Mouse (Mus musculus) limb, embryonic 15.5 days (tissue): ENCODE data around the gene Tnrc6a. TPM values are rescaled to one million over a fixed set of nuclear protein-coding genes. Genes with fewer than 3 reads are reported as not detected.

Experiments used
- ATAC-seq: fragments of 200-750 bp; cut with Nextera tagmentation; 2 replicates; pipeline ENCODE4 v1.8.0; 2017; ENCODE audit warnings: low read depth, moderate TSS enrichment; ENCODE audit not compliant: insufficient number of reproducible peaks, low FRiP score, low TSS enrichment
- H3K27ac ChIP-seq: fragments of 300-500 bp; sonication (generic); 2 replicates; pipeline ENCODE4 v1.5.1; 2015; ENCODE audit warnings: moderate library complexity, mild to moderate bottlenecking, inconsistent platforms
- H3K27me3 ChIP-seq: fragments of 300-500 bp; sonication (generic); 2 replicates; pipeline ENCODE4 v1.6.1; 2015; ENCODE audit warnings: inconsistent platforms
- H3K36me3 ChIP-seq: fragments of 300-500 bp; sonication (generic); 2 replicates; pipeline ENCODE4 v1.6.1; 2015; ENCODE audit warnings: inconsistent platforms
- H3K4me1 ChIP-seq: fragments of 300-500 bp; sonication (generic); 2 replicates; pipeline ENCODE4 v1.6.1; 2015; ENCODE audit warnings: inconsistent platforms
- H3K4me2 ChIP-seq: fragments of 300-500 bp; sonication (generic); 2 replicates; pipeline ENCODE4 v1.6.1; 2015; ENCODE audit warnings: mild to moderate bottlenecking, inconsistent platforms
- H3K4me3 ChIP-seq: fragments of 300-500 bp; sonication (generic); 2 replicates; pipeline ENCODE4 v1.5.1; 2015; ENCODE audit warnings: mild to moderate bottlenecking, inconsistent platforms
- H3K9ac ChIP-seq: fragments of 300-500 bp; sonication (generic); 2 replicates; pipeline ENCODE4 v1.6.1; 2015; ENCODE audit warnings: inconsistent platforms
- H3K9me3 ChIP-seq: fragments of 300-500 bp; sonication (generic); 2 replicates; pipeline ENCODE4 v1.6.1; 2016; ENCODE audit warnings: inconsistent platforms
- WGBS: fragments of 180-500 bp; shearing (Covaris S2); methylation state at CpG from one replicate; pipeline ENCODE4 v1.1.7; 2015; 5-methylcytosine and 5-hydroxymethylcytosine counted together
- polyA plus RNA-seq: library from polyadenylated mRNA; unstranded; fragments of >200 nt; fragmentation: Nextera tagmentation; extraction: Ambion mirVana; gene quantifications from 2 replicates; pipeline ENCODE4 v1.2.1, GENCODE M21; 2015

Gene Tnrc6a
- polyA plus RNA-seq, 1 experiment from 2014 or later, result 43.5 TPM

DNA sequence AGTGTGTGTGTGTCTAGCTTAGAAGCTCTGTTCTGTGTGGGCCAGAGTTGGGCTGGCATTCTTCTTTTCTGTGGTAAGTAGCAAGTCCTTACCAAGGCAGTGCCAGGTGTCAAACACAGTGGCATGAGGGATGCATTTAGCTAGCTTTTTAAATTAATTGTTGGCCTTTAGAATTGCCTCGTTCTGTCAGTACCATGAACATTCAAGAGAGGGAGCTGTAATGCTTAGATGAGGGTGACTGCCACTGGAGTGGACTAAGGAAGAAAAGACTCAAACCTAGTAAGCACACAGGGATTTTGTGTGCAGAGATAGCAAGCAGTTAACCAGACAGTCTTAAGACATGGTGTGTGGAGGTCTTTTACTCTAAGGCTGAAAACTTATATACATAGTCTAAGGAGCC, 3.6 kb downstream of the Tnrc6a start:
- WGBS, result 79% methylated on average over 1 of the region's 1 CpGs
- H3K4me1 ChIP-seq, result peaks cover 9% of the 10 kb centered on the region; the same call in 1 of the 2 replicates
- H3K27ac ChIP-seq, result no peak overlapping the region
- peaks cover 7% of the 10 kb centered on the region; the same call in 1 of the 2 replicates for H3K36me3 ChIP-seq
- no peak overlapping the region for H3K4me3 ChIP-seq
- H3K4me2 ChIP-seq, result no peak overlapping the region
- ATAC-seq, result no peak
- no peaks in the 10 kb centered on the region for H3K27me3 ChIP-seq
- no peaks in the 10 kb centered on the region for H3K9me3 ChIP-seq
- H3K9ac ChIP-seq, result no peak overlapping the region

DNA sequence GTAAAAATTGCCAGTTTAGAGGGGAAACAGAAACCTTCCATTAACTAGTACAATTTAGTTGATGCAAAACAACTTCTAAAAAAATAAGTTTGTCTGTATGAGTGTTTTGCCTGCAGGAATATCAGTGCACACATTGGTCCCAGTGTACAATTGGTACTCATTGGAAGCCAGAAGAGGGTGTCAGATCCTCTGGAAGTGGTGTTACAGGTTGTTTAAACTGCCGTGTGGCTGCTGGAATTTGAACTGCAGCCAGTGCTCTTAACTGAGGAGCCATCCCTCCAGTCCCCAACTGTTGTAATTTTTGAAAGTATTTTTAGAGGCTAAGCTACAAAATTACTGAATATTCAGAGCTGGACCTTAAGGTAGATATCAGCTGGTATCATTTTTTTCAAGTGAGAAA, 4.3 kb downstream of the Tnrc6a start:
- WGBS, result 8% methylated on average over 1 of the region's 1 CpGs

DNA sequence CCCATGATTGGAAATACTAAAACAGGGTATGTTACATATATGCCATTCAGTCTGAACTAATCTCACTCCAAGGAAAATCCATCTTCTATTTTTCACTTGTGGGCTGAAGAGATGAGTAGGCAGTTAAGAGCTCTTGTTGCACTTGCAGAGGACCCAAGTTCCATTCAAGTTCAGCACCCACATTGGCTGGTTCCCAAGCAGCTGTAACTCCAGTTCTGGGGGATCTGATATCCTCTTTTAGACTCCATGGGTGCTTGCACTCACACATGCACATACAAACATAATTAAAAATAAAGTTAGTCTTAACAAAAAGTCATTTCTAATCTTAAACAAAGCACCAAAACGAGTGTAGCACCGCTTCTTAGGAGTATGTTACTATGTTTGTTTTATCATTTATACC, 5.4 kb downstream of the Tnrc6a start:
- Histone ChIP-seq H3K4me2 (no peak overlapping the region), H3K4me3 (no peak overlapping the region), H3K9ac (no peak overlapping the region), H3K27ac (no peak overlapping the region), H3K27me3 (no peaks in the 10 kb centered on the region), H3K4me1 (0 out of 2 replicates have a peak, but pooled peaks cover 8% of the 10 kb centered on the region), H3K36me3 (peaks cover 7% of the 10 kb centered on the region; the same call in 1 of the 2 replicates), H3K9me3 (no peaks in the 10 kb centered on the region)
- WGBS, result 79% methylated on average over 2 of the region's 2 CpGs
- ATAC-seq, result no peak

More for the DNA sequence above, 4.3 kb downstream of the Tnrc6a start:
- H3K9ac ChIP-seq, result no peak overlapping the region
- H3K27ac ChIP-seq, result no peak overlapping the region
- H3K4me3 ChIP-seq, result no peak overlapping the region
- H3K27me3 ChIP-seq, result no peaks in the 10 kb centered on the region
- H3K36me3 ChIP-seq, result peaks cover 7% of the 10 kb centered on the region; the same call in 1 of the 2 replicates
- no peak for ATAC-seq
- H3K4me2 ChIP-seq, result no peak overlapping the region
- peaks cover 11% of the 10 kb centered on the region; the same call in 1 of the 2 replicates for H3K4me1 ChIP-seq
- H3K9me3 ChIP-seq, result no peaks in the 10 kb centered on the region

DNA sequence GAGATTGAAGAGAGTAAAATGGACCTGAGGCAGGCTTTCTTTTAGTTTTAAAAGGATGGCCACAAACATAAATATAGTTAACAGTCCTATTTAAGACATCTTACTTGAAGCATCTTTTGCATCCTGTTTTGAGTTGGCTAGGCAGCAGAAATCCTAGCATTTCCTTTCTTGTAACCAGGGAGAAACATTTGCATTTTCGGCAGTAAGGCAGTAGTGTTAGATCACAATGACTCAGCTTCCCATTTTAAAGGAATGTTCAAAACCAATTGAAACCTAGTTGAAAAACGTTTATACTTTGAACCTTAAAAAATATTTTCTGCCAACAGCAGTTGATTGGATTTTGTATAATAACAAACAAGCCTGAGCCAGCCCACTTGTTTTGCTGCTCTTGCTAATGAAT, 6.5 kb downstream of the Tnrc6a start:
- Histone ChIP-seq H3K4me1 (peaks cover 7% of the 10 kb centered on the region; the same call in 1 of the 2 replicates), H3K27ac (no peak overlapping the region), H3K9ac (no peak overlapping the region), H3K36me3 (peaks cover 7% of the 10 kb centered on the region; the same call in 1 of the 2 replicates), H3K9me3 (no peaks in the 10 kb centered on the region), H3K27me3 (no peaks in the 10 kb centered on the region), H3K4me2 (no peak overlapping the region), H3K4me3 (no peak overlapping the region)
- no peak for ATAC-seq
- WGBS, result 41% methylated on average over 2 of the region's 2 CpGs

GRCm38 (mm10) chr7:123132401-123132800, 8.7 kb downstream of the Tnrc6a start:
- Histone ChIP-seq H3K4me2 (no peak overlapping the region), H3K4me3 (no peak overlapping the region), H3K9ac (no peak overlapping the region), H3K27me3 (no peaks in the 10 kb centered on the region), H3K27ac (no peak overlapping the region), H3K9me3 (no peaks in the 10 kb centered on the region), H3K36me3 (peaks cover 14% of the 10 kb centered on the region; the same call in 1 of the 2 replicates), H3K4me1 (peaks cover 14% of the 10 kb centered on the region; the same call in 1 of the 2 replicates)
- 80% methylated on average over 2 of the region's 2 CpGs for WGBS
- ATAC-seq, result no peak

- H3K36me3 ChIP-seq, result peaks cover 22% of the 10 kb centered on the region
These were observed 11.2 kb downstream of the Tnrc6a start for GRCm38 (mm10) chr7:123134876-123135275.

GRCm38 (mm10) chr7:123135655-123136054, 12.0 kb downstream of the Tnrc6a start:
- no peak overlapping the region for H3K4me3 ChIP-seq
- peaks cover 14% of the 10 kb centered on the region; the same call in 1 of the 2 replicates for H3K4me1 ChIP-seq
- H3K9me3 ChIP-seq, result no peaks in the 10 kb centered on the region
- 89% methylated on average over 3 of the region's 3 CpGs for WGBS
- no peak overlapping the region for H3K27ac ChIP-seq
- H3K4me2 ChIP-seq, result no peak overlapping the region
- H3K27me3 ChIP-seq, result no peaks in the 10 kb centered on the region
- peaks cover 25% of the 10 kb centered on the region for H3K36me3 ChIP-seq
- H3K9ac ChIP-seq, result no peak overlapping the region
- no peak for ATAC-seq

More at GRCm38 (mm10) chr7:123134876-123135275, 11.2 kb downstream of the Tnrc6a start:
- H3K27ac ChIP-seq, result no peak overlapping the region
- H3K4me3 ChIP-seq, result no peak overlapping the region
- 22% methylated on average over 2 of the region's 2 CpGs for WGBS
- ATAC-seq, result no peak
- no peaks in the 10 kb centered on the region for H3K27me3 ChIP-seq
- H3K4me1 ChIP-seq, result peaks cover 14% of the 10 kb centered on the region; the same call in 1 of the 2 replicates
- no peaks in the 10 kb centered on the region for H3K9me3 ChIP-seq
- H3K4me2 ChIP-seq, result no peak overlapping the region
- no peak overlapping the region for H3K9ac ChIP-seq

GRCm38 (mm10) chr7:123138001-123138400, 14.3 kb downstream of the Tnrc6a start:
- no peak for ATAC-seq
- Histone ChIP-seq H3K4me3 (no peak overlapping the region), H3K4me1 (peaks cover 8% of the 10 kb centered on the region; the same call in 1 of the 2 replicates), H3K4me2 (no peak overlapping the region), H3K27me3 (no peaks in the 10 kb centered on the region), H3K27ac (no peak overlapping the region), H3K36me3 (peaks cover 21% of the 10 kb centered on the region), H3K9me3 (no peaks in the 10 kb centered on the region), H3K9ac (no peak overlapping the region)
- WGBS, result 87% methylated on average over 4 of the region's 4 CpGs

DNA sequence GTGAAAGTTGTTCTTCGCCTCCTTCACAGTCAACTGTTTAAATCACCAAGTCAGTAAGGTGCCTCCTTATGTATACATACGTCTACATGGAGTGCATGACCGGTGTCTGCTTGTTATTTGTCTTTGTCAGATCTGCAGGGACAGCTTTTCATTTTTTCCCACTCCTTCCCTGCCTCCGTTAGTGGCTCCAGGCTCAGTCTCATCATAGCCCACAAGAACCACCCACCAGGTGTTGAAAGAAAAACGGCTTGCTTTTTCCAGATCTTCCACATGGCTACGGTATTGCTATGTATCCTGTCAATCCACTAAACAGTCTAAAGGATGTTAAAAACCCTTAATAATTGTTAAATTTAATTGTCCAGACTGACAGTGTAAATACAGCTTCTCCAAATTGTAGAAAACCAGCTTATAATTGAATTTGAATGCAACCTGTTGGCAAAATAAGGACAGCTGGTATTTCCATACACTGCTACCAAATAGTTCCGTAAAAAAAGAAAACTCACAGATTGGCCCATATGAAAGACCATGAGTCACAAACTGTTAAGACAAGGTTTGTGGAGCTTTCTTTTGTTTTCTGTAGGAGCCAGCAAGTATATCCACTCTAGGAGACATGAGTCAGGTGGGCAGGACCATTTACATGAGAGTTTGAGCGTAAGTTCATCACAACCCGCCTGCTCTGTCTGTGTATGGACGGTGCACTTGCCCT, 22.6 kb downstream of the Tnrc6a start:
- H3K27ac ChIP-seq, result no peak overlapping the region
- no peaks in the 10 kb centered on the region for H3K9me3 ChIP-seq
- no peak overlapping the region for H3K9ac ChIP-seq
- no peaks in the 10 kb centered on the region for H3K4me1 ChIP-seq
- no peaks in the 10 kb centered on the region for H3K27me3 ChIP-seq
- no peak for ATAC-seq
- 78% methylated on average over 10 of the region's 10 CpGs for WGBS
- H3K4me3 ChIP-seq, result no peak overlapping the region
- peaks cover 23% of the 10 kb centered on the region for H3K36me3 ChIP-seq
- H3K4me2 ChIP-seq, result no peak overlapping the region

- Histone ChIP-seq H3K27me3 (no peaks in the 10 kb centered on the region), H3K9ac (no peak overlapping the region), H3K4me1 (no peaks in the 10 kb centered on the region), H3K4me3 (no peak overlapping the region), H3K36me3 (peaks cover 28% of the 10 kb centered on the region), H3K27ac (no peak overlapping the region), H3K9me3 (no peaks in the 10 kb centered on the region), H3K4me2 (no peak overlapping the region)
- no peak for ATAC-seq
- 94% methylated on average over 2 of the region's 2 CpGs for WGBS
These were observed 24.1 kb downstream of the Tnrc6a start for GRCm38 (mm10) chr7:123147787-123148186.

DNA sequence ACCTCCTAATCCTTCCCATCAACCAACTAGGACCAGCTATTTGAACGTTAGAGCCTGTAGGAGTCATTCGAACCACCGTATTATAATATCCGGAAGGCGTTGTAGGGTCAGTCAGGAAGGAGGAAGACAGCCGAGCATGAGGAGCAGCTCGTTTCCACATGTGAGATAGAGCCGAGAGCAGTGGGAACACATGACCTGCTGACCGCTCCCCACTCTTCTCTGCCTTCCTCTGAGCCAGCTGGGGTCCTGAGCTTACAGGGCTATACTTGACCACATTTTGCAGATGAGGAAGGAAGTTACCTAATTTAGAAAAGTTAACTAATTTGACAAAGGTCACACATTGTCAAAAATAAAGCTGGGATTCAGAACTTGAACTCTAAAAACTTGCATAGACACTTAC, 25.2 kb downstream of the Tnrc6a start:
- H3K4me3 ChIP-seq, result no peak overlapping the region
- no peaks in the 10 kb centered on the region for H3K9me3 ChIP-seq
- no peak overlapping the region for H3K9ac ChIP-seq
- no peaks in the 10 kb centered on the region for H3K4me1 ChIP-seq
- H3K36me3 ChIP-seq, result peaks cover 35% of the 10 kb centered on the region
- no peak overlapping the region for H3K4me2 ChIP-seq
- WGBS, result 89% methylated on average over 9 of the region's 9 CpGs
- no peaks in the 10 kb centered on the region for H3K27me3 ChIP-seq
- no peak overlapping the region for H3K27ac ChIP-seq
- ATAC-seq, result no peak

DNA sequence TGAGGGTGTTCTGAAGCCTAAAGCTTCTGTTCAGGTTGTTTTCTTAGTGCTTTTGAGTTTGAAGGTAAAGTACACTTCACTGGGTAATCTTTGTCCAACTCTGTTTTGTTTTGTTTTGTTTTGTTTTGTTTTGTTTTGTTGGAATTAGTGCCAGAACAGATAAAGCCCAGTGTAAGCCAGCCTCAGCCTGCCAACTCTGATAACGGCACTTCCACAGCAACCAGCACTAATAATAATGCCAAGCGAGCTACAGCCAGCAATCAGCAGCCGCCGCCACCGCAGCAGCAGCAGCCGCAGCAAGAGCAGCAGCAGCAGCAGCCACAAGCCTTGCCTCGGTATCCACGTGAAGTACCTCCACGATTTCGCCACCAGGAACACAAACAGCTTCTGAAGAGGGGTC, 38.7 kb downstream of the Tnrc6a start:
- Histone ChIP-seq H3K27me3 (no peaks in the 10 kb centered on the region), H3K4me3 (no peak overlapping the region), H3K9ac (no peak overlapping the region), H3K4me1 (no peaks in the 10 kb centered on the region), H3K4me2 (no peak overlapping the region), H3K36me3 (peaks cover 60% of the 10 kb centered on the region), H3K27ac (no peak overlapping the region), H3K9me3 (no peaks in the 10 kb centered on the region)
- 94% methylated on average over 10 of the region's 10 CpGs for WGBS
- no peak for ATAC-seq
